Mouse (Mus musculus) spleen, adult 2 months (tissue): ENCODE measurements around the gene Coro1c.

Source experiments
- CTCF ChIP-seq: fragments of 200-500 bp; IDR thresholded peaks from 2 replicates; pipeline ENCODE4 v1.5.1; 2011; ENCODE audit warnings: mild to moderate bottlenecking, inconsistent platforms; ENCODE audit not compliant: insufficient read depth, insufficient read length, insufficient replicate concordance; ENCODE audit errors: extremely low read depth
- POLR2A ChIP-seq: fragments of 200-500 bp; IDR thresholded peaks from 2 replicates; pipeline ENCODE4 v1.6.1; 2011; ENCODE audit warnings: low read depth, low read length, inconsistent platforms

- TF ChIP-seq POLR2A (no peak), CTCF (no peak)
Observed at GRCm38 (mm10) chr5:113901074-113901571, 7.4 kb downstream of the Coro1c start.
